Mouse (Mus musculus): ENCODE data around the gene Cxcl12.

DNA sequence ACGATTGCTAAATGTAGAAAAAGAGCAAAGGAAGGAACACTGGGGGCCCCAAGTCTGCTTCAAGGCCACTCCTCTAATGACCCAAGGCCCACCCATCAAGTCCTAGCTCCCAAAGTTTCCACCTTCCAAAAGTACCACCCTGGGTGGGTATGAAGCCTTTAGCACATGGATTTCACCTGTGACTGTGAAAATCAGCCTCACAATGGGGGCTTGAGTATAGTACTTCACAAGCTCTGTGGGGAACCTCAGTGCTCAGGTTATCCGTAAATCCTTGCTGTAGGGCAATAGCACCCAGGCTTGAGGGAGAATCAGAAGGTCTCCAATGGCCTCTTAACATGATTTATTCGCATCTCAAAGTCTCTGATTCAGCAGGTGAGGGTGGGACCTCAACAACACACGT lies 30.5 kb downstream of the Cxcl12 start:
- no peak for TF ChIP-seq CTCF (IDR thresholded peaks at IDR 0.05; ENCODE audit: low read depth)
- no peak for TF ChIP-seq EP300 (IDR thresholded peaks at IDR 0.05; ENCODE audit: low read depth)
